Mouse (Mus musculus) testis, adult 2 months (tissue): ENCODE data around the gene Cactin.

Experiments
- CTCF ChIP-seq: fragments of 200-500 bp; IDR thresholded peaks from 2 replicates; pipeline ENCODE4 v1.5.1; 2012; ENCODE audit warnings: low read depth, mild to moderate bottlenecking, inconsistent platforms, low read length, moderate library complexity; ENCODE audit not compliant: control insufficient read depth, insufficient read depth, insufficient replicate concordance
- POLR2A ChIP-seq: fragments of 200-500 bp; IDR thresholded peaks from 2 replicates; pipeline ENCODE4 v1.6.1; 2012; ENCODE audit warnings: low read depth, mild to moderate bottlenecking, inconsistent platforms, low read length, moderate library complexity; ENCODE audit not compliant: control insufficient read depth

DNA sequence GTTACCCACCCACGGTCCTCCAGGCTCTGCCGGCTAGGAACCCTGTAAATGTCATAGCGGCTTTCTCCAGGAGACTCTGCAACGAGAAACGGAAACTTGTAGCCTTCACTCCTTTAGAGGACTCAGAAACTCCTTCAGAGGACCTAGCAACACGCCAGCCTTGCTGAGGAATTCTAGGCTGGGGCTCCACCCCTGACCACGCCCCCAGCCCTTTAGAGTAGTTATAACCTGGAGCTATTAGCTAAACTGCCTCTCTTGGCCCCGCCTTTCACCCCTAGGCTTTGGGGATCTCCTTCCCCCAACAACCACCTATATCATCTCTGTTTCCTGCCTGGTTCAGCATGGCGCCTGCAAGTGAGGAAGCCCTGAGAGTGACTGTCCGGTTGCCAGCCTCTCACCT is 41.4 kb upstream of the Cactin start:
- no peak for TF ChIP-seq POLR2A
- TF ChIP-seq CTCF = no peak
